Mouse (Mus musculus) cerebral cortex, adult 2 months (tissue): Measurements from ENCODE around the gene Strip1.

Experiments
- WGBS: fragments of 180-500 bp; shearing (Covaris S2); methylation state at CpG from one replicate; pipeline ENCODE4 v1.1.7; 2018; 5-methylcytosine and 5-hydroxymethylcytosine counted together

Strip1 gene

DNA sequence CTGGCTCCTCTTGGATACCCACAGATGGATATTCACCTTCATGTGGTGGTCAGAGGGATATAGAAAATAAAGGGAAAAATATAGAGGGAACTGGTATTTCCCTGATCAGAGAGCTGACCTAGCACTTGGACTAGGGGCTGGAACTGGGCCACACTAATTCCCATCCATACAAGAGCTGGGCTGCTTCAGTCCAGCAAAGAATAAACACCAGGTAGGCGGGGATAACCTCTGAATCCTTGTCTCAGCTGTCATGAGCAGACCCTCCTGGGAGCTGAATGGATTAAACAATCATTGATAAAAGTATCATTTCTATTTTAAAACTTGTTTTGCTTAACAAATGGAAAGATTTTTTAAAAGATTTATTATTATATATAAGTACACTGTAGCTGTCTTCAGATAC, 39.9 kb downstream of the Strip1 start:
- 83% methylated on average over 1 of the region's 1 CpGs for WGBS

DNA sequence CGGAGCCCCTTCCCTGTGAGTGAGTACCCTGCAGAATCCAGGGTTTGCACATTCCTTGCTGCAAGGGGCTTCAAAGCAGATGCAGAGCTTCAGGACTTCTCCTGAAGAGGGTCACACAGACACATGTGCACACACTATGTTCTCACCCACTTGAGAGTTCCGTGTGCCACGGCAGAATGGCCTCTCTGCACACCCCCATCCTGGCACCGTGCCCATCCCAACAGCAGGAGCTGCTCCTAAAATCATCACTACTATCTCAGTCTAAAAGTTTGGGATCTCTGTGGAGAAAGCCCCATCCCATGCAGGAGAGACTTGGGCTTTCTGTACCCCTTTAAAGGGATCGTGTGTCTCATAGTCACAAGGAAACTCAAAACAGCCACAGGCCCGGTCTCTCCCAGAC, 45.0 kb downstream of the Strip1 start:
- 78% methylated on average over 6 of the region's 6 CpGs for WGBS

DNA sequence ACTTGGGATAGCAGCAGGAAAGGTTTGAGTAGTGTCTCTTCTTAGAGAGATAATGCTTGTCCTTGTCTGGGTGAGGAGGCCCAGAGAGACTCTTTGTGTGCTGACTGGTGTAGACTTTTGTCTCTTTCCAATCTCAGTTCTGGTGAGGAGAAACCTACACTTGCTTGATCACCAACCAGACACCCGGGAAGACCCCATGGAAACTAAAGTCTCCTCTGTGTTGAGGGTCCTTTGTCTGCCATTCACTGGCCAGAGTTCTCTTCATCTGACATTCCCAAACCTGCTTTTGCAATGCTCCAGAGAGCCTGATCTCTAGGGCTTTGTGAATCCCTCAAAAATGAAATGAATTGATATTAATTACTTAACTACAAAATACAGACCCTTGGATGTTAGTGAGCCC, 47.6 kb downstream of the Strip1 start:
- WGBS = 39% methylated on average over 1 of the region's 1 CpGs

DNA sequence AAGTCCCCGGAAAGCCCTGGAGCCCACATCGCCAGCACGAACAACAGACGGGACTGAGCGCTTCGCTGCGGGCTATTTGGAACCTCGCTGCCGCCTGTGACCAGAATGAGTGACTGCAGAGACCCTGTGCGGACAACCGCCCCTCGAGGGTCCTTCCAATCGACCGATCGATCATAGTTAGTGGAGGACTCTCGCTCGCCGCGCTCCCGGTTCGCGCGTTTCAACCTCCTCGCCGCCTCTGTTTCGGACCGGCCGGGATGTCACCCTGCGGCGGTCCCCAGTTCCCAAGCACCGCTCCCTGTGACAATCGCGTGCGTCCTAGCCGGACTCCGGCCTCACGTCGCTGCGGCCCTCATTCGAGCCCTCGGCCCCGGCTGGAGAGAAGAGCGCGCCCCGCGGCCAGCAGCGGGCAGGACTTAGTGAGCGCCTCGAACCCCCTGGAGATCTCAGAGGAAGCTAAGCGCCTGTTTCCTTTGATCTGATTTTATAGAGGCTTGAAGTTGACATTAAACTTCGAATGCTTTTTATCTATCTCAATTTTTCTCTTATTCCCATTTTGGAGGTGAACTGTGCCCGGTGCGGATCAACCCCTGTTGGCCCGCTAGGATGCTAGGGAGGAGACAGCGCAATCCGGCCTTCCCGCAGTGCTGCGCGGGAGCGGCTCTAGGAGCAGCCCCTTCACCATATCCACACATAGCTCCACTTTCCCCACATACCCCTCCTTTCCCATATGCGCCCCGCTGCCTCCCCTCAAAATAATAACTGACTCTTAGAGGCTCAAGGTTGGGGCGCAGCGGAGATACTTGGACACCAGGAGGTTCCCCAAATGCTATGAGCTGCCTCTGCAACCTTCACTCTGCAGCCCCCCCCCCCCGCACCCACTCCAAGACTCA, 48.4 kb downstream of the Strip1 start:
- WGBS = 4% methylated on average over 65 of the region's 65 CpGs

DNA sequence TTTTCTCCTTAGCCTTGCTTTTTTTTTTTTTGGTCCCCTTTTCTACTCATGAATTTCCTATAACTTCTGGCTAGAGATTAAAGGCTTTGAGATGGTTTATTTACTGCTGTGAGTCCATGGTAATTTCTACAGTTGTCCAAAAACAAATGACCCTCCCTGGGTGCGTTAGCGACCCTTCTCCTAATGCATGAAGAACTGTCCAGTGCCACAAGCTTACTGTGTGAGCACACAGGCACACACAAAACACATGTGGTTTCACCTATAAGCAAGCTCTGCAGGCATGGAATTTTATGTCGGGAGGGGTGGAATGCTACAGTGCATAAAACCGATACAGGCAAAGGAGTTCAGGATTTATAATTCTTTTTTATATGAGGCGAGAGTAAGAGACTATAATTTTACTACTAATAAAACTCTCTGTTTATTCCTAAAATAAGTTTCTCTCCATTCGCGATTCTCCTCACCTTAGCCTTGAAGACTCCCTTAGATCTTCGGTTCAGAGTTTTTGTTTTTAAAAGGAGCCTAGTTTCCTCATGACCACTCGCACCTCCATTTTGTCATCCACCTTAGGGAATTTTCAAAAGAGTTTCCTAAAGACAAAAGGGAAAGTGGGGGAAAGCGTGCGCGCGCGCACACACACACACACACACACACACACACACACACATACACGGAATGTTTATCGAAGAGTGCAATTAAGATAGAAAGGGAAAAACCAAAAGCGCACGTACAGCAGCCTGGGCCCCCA, 49.2 kb downstream of the Strip1 start:
- 6% methylated on average over 18 of the region's 18 CpGs for WGBS

DNA sequence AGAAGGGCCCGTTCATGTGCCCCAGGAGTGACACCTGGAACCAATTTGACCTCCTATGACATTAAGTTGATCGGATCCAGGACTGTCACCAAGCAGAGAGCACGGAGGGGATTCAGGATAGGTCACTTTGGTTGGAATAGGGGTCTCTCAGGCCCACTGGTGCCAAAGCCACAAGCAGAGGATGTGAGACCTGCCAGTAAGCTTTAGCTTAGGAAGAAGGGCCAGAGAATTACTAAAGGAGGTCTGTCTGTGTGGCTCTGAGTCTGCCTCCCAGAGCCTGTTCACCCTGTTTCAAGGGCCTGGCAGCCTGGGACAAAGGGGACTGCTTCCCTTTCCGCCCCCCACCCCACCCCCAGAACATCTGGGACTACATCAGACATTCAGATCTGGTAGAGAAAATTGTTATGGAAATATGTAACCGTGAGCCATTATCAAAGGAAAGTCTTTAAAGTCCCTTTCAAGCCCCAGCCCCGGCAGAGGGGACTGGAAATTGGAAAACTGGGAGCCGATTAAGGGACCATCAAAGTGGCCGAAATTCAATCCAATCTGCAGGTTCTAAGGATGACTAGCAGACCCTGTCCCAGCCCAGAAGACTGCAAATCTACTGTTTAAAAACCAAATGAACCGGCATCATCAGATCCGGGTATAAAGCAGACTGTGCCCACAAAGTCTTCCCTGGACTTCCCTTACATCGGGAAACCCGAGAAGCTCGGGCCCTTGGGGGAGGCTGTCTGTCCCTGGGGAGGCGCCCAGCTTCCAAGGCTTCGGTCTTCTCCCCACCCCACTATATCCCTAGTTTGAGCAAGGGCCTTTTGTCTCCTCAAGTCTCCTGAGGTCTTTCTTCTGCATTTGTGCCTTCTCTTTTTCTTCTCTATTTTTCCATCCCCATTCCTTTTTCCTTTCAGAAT, 50.1 kb downstream of the Strip1 start:
- WGBS = 24% methylated on average over 15 of the region's 15 CpGs

DNA sequence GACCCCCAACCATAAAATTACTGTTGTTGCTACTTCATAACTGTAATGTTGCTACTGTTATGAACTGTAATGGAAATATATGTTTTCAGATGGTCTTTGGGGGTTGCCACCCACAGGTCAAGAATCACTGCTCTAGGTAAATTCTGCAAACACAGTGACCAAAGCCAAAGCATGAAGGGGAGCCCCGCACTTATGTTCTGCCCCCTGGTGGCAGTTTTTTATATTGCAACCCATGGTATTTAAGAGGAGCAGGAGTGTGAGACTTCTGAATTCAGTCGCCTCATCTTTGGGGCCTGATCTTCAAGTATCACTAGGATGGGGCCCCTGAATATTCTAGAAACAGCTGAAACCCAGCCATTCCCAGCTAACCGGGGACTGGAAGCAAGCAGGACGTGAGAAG, 52.0 kb downstream of the Strip1 start:
- 8% methylated on average over 4 of the region's 4 CpGs for WGBS

DNA sequence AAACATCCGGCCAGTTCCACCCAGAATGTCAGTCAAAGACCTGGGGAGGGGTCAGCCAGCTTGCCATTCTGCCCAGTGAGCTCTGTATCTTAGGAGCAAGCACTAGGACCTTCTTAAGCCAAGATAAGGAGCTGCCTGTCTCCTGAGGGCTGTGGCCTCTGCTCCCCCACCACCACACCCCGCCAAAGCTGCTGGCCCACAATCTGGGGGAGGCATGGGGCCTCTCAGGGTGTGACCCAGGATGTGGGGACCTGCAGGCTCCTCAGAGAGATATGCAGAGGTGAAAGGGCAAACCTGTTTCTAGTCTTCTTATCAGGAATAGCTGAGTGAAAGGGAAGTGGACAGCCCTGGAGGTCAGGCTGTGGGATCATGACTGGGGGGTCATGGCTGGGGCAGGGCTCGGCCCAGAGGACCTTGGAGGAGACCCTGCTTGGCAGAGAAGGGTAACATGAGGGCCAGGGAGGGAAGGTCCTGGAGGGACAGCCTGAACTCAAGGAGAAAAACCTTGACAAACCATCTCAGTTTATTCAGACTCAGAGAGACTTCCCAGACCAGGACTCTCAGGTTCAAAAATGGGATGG, 53.6 kb downstream of the Strip1 start:
- WGBS = 78% methylated on average over 3 of the region's 3 CpGs

DNA sequence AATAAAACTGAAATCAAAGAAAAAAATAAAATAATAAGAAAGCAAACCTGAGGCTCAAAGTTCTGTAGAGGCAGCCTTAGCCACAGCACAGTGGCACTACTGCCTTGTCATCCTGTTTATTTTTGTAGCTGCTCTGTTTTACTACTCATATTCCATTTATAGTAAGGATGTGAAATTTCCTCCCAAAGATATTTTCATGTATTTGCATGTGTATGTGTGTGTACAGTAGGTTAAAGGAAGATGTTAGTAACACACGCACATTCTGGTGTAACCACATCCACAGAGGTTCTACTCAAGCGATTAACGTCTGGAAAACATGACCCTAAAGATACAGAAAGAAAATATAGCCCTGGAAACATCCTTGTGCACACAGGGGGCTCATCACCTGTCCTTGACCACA, 54.7 kb downstream of the Strip1 start:
- WGBS = 86% methylated on average over 3 of the region's 3 CpGs

DNA sequence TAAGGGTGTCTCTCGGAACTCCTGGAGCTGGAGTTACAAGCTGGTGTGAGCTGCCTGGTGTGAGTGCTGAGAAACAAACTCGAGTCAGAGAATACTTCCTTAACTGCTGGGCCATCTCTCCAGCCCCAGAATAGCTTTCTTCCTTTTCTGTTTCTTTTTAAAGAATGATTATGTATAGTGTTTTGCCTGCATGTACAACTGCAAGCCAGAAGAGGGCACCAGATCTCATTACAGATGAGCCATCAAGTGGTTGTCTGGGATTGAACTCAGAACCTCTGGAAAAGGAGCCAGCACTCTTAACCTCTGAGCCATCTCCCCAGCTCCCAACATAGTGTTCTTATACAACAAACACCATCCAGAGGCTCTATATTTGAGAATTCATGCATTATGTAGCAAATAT, 60.3 kb downstream of the Strip1 start:
- WGBS = 41% methylated on average over 2 of the region's 2 CpGs

DNA sequence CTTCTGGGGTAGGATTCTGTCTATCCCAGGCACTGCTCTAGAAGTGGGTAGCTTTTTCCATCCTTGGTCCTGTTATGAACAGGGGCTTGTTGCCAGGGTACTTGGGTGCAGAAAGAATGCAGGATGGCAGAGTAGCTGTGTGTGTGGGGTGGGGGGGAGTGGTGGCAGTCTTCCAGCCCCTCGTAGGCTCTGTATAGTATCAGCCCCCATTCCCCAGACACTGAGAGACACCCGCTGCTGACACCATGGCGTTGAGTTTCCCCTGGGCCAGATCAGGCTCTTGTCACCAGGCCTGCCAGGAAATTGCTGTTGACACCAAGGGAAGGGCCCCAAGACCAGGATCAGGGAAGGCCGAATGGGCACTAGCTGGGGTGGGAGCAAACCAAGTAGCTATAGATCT, 62.8 kb downstream of the Strip1 start:
- WGBS = 50% methylated on average over 4 of the region's 4 CpGs

DNA sequence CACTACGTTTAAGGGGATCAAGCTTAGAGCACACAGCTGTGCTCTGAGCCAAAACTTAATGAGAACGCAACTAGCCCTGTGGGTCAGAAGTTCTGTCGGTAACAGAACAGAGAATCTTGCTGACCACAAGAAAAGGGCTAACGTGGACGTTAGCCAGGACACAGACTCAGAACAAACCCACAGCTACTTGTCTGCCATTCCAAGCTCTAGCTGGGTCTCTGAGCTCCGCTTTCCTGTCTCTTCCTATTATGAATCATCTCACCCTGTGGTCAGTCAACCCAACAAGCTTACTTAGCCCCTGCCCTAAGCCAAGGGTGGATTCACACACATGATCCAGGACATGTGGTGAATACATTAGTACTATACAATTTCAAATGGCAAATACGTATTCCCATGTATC, 63.7 kb downstream of the Strip1 start:
- 86% methylated on average over 7 of the region's 7 CpGs for WGBS

DNA sequence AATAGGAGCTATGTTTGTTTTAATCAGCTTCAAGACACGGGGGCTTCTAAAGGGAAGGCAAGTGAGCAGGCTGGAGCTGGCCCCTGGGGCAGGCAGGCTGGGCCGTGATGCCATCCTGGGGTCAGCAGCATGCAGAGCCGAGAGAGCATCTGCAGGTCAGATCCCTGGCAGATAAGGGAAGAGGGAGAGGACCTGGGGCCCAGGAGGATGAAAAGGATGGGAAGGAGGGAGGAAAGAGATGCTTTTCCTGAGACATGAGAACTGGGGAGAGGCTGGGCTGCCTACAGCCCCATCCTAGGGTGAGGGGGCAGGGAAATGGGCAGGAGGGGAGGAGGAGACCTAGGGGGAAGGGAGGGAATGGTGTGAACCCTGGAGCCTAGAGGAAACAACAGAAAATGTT, 66.2 kb downstream of the Strip1 start:
- 89% methylated on average over 3 of the region's 3 CpGs for WGBS

DNA sequence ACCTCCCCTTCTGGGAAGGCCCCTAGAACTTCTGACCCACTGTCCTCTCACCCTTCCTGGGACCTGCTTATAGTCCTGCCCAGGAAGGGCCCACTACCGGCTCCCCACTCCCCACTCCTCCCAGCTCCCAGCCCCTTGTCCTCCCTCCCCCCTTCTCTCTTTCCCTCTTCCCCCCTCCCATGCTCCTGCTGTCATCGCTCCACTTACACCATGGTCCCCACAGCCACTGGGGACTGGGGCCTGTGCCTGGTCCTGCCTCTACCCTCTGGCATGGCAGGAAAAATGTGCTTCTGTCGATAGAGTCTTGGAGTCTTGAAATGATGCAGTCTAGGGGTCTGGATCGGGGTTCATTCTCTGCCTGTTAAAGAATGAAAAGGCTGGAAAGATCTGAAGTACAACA, 67.6 kb downstream of the Strip1 start:
- WGBS = 66% methylated on average over 4 of the region's 4 CpGs

DNA sequence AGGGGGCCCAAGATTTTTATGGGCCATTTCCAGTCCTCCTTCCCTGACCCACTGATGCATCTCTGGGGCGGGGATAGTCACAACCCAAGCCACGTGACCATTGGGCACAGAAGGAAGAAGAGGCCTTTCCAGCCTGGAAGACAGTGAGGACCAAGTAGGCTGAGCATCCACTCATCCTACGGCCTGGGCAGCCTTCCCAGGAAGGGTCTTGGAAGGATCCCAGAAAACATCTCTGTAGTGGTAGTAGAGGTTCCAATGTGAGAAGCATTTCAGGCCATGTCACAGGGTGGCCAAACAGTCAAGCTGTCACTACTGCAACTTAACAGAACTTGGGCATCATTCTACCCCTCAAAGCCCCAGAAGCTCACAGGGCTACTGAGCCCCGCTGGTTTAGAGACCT, 68.9 kb downstream of the Strip1 start:
- 80% methylated on average over 4 of the region's 4 CpGs for WGBS
